Mouse (Mus musculus) frontal cortex, postnatal 25 days (tissue): ENCODE results near the gene Hmgcs2.

Source experiments
- DNase-seq, 2 experiments: peaks; one replicate each; pipeline ENCODE4 v3.0.0; 2022; ENCODE audit warnings: low spot score in 2 of 2

Hmgcs2 gene

GRCm38 (mm10) chr3:98279682-98280081, 553 bp upstream of the Hmgcs2 start:
- no peak for DNase-seq

DNA sequence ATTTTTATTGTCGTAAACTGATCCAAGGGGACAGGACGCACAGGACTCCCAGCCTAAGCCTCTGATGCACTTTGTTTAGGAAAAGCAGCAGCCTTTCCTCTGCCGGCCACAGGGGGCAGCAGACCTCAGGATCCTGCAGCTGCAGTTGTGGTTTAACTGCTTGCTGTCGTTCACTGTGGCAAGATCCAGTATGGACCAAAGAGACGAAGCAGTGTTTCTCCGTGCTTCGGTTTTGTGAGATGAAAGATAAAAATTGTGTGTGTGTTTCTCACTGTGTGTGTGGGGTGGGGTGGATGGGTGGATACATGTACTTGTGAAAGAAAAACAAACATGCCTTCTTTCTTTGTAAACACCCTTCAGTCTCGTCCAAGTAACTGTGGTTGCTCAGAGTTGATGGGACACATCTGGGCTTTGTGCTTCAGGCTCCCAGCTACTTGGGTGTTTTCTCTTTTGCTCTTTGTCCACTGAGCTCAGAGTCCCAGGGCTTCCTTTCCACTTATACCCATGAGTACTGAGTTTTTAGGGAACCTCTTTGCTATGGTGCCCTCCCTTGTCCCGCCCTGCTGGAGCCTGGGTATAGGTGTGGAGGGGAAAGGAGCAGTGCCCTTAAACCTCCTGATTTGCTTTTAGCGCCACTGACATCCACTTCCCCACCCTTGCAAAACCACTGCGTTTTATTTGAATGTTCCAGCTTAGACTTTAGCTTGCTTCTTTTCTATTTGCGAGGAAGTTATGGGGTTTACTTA, 871 bp downstream of the Hmgcs2 start:
- DNase-seq: peak in 1 of 2 experiments; percentile 30

- no peak for DNase-seq
These were observed 2.2 kb downstream of the Hmgcs2 start for GRCm38 (mm10) chr3:98282422-98282821.

- DNase-seq: no peak
These were observed 3.0 kb downstream of the Hmgcs2 start for GRCm38 (mm10) chr3:98283205-98283604.

- DNase-seq: no peak
These were observed 10.8 kb downstream of the Hmgcs2 start for GRCm38 (mm10) chr3:98291044-98291443.

GRCm38 (mm10) chr3:98295965-98296364, 15.7 kb downstream of the Hmgcs2 start:
- DNase-seq: no peak

GRCm38 (mm10) chr3:98299391-98300100, 19.3 kb downstream of the Hmgcs2 start:
- no peak for DNase-seq

GRCm38 (mm10) chr3:98300266-98300665, 20.0 kb downstream of the Hmgcs2 start:
- DNase-seq: no peak

- no peak for DNase-seq
These were observed 21.5 kb downstream of the Hmgcs2 start for GRCm38 (mm10) chr3:98301761-98302160.

DNA sequence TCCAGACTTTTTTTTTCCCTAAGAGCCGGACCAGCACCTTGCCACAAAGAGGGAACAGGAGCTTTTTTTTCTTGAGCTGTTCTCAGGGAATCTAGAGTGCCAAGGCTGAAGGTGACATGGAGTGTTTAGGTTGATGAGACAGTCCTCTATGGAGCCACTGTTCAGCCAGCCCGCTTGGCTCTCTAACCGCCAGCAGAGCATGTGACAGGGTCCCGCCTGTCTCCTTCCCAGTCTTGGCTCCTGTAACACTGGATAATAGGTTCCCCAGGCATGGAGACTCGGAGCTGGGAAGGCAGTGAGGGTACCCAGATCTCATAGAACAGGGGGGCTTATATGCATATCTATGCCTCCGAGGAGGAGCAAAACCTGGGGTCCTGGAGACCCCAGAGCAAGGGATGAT, 28.4 kb downstream of the Hmgcs2 start:
- no peak for DNase-seq

- DNase-seq: no peak
These were observed 30.2 kb downstream of the Hmgcs2 start for GRCm38 (mm10) chr3:98310456-98310855.

GRCm38 (mm10) chr3:98312867-98313266, 32.6 kb downstream of the Hmgcs2 start:
- DNase-seq: peak in 1 of 2 experiments; percentile 42

DNA sequence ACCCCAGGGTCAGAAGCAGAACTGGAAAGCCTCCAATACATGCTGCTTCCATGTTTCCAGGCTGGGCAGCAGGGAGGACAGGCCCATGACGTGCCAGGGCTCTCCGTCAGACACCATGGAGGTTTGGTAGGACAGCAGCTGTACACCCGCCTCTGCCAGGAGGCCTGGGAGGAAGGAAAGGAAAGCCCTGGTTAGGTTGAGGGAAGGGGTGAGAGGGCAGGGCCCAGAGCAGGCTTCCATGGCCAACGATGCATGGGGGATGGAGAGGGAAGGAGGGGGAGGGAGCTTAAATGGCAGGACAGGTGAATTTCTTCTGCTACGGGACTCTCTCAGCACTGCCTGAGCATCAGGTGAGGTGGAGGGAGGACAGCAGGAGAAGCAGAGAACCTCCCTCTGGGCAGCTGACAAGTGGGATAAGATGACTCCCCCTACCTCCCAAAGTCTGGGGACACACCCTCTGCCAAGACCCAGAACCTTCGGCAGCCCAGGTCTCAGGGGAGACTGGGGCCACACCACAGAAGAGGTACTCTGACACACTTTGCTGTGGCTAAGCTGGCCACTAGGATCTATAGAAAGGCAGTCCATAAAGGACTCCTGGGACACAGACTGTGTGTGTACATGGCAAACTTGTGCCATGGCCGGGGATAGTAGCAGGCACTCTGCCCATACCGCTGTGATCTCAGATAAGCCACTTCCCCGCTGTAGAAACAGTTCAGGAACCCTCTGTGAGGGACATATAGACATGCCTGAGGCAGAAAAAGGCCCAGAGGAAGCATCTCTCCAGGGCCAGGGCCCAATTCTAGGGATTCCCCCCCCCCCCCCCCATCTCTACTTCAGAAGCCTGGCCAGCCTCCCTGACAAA, 33.3 kb downstream of the Hmgcs2 start:
- DNase-seq: no peak

GRCm38 (mm10) chr3:98315181-98315580, 34.9 kb downstream of the Hmgcs2 start:
- DNase-seq: no peak

GRCm38 (mm10) chr3:98317143-98317542, 36.9 kb downstream of the Hmgcs2 start:
- no peak for DNase-seq

DNA sequence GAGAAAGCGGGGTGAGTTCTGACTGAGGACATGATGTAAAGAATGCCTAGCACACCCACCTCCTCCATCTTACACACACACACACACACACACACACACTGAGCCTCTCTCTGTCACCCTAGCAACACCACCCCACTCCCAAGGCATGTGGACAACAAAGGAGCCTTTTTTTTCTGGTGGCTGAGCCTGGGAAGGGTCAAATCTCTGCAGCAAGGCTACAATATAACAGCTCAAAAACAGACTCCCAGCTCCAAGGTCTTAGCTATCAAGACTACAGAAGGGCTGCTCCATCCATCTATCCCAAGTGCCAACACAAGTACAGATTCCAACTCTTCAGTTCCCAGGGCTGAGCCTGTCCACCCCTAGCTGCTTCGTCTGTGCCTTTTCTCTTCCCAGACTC, 39.0 kb downstream of the Hmgcs2 start:
- no peak for DNase-seq

DNA sequence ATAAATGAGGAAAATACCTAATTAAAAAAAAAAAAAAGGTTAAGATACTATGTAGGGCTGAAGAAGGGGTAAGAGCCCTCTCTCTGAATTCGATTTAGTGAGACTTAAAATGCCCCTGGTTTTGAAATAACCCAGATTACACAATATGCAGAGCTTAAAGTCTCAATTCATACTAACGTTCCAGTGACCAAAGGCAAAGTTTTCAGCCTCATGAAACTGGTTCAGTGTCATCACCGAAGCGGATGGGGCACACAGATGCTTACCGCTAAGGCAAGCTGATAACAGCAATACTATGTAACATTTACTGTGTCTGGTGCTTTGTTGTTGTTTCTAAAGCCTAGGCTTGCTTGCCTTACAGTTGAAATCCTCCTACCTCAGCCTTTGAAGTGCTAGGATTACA, 42.0 kb downstream of the Hmgcs2 start:
- DNase-seq: no peak

- no peak for DNase-seq
These were observed 44.0 kb downstream of the Hmgcs2 start for GRCm38 (mm10) chr3:98324235-98324634.

GRCm38 (mm10) chr3:98334010-98334409, 53.8 kb downstream of the Hmgcs2 start:
- DNase-seq: no peak

GRCm38 (mm10) chr3:98335331-98335730, 55.1 kb downstream of the Hmgcs2 start:
- no peak for DNase-seq

GRCm38 (mm10) chr3:98335886-98336285, 55.7 kb downstream of the Hmgcs2 start:
- no peak for DNase-seq
